Mouse (Mus musculus): ENCODE data around the gene Aldh18a1.

DNA sequence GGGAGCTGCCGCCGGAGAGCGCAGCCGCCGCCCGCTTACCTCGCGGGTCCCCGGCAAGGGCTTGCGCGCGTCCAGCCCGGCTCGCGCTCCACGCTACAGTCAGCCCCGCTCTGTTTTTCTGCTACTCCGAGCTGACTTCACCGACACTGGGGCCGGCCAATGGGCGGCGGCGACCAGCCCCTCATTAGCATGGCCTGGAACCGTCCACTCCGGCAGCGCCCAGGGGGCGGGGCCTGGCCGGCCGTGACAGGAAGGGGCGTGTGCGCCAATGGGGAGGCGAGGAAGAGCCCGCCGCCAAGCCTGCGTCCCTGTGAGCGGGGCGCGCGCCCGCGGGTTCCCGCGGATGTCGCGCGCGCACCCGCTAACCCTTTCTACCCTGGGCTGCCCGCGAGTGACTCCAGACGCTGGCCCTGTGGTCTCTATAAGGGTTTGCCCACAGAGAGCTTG lies 74.6 kb downstream of the Aldh18a1 start, which contains the start of gene Sorbs1:
- no peak for TF ChIP-seq CTCF (IDR thresholded peaks at IDR 0.05 in 2 of 3, conservative IDR thresholded peaks at IDR 0.05 in 1 of 3; ENCODE audit: control insufficient read depth in 1 of 3, insufficient read depth in 1 of 3, low read depth in 2 of 3, low read length in 3 of 3, poor library complexity in 1 of 3, severe bottlenecking in 1 of 3)
- TF ChIP-seq POLR2A (IDR thresholded peaks at IDR 0.05; ENCODE audit: control insufficient read depth in 1 of 2, insufficient read depth in 1 of 2, low read depth in 1 of 2, low read length in 2 of 2, poor library complexity in 1 of 2) = peak; percentile 45 to 72
- no peak for TF ChIP-seq CHD1 (IDR thresholded peaks at IDR 0.05; ENCODE audit: low read depth, low read length)
- TF ChIP-seq MYC (IDR thresholded peaks at IDR 0.05; ENCODE audit: low read depth, low read length) = no peak
- TF ChIP-seq HCFC1 (IDR thresholded peaks at IDR 0.05; ENCODE audit: low read depth, low read length) = no peak; the same call in 1 of the 2 replicates
- TF ChIP-seq MEF2A (IDR thresholded peaks at IDR 0.05; ENCODE audit: extremely low read depth, insufficient replicate concordance, low read depth, low read length, poor library complexity, severe bottlenecking) = no peak
- TF ChIP-seq GATA1 (IDR thresholded peaks at IDR 0.05; ENCODE audit: low read depth, low read length) = no peak
- no peak for TF ChIP-seq MAZ (IDR thresholded peaks at IDR 0.05; ENCODE audit: low read depth, low read length)
- TF ChIP-seq USF2 (IDR thresholded peaks at IDR 0.05; ENCODE audit: borderline replicate concordance in 1 of 2, insufficient read depth in 1 of 2, low read depth in 1 of 2, low read length in 2 of 2) = no peak
- no peak for TF ChIP-seq MAFK (IDR thresholded peaks at IDR 0.05; ENCODE audit: borderline replicate concordance, low read depth, low read length)
- peak; percentile 67 for TF ChIP-seq NELFE (IDR thresholded peaks at IDR 0.05; ENCODE audit: low read depth, low read length)
- no peak for TF ChIP-seq CHD2 (IDR thresholded peaks at IDR 0.05; ENCODE audit: low read length)
- no peak for TF ChIP-seq EP300 (IDR thresholded peaks at IDR 0.05; ENCODE audit: low read depth in 1 of 2, low read length in 2 of 2)
- TF ChIP-seq GABPA (IDR thresholded peaks at IDR 0.05; ENCODE audit: low read depth, low read length) = no peak

Data from MEL (cell line).